In genomic region chr12:76961052-76961931, GRCm38 (mm10) we compare ENCODE assay signal across 8 mouse cellular contexts. TPM values are rescaled to one million over a fixed set of nuclear protein-coding genes. Genes with fewer than 3 reads are reported as not detected.
DNase-seq lines count a peak whose midpoint lies in the region; ATAC-seq and TF ChIP-seq lines count a peak whose summit lies in the region.

No protein-coding gene starts in this region.

- 8% methylated on average over 27 of the region's 45 CpGs for WGBS in kidney, embryonic 14.5 days
- 6% methylated on average over 45 of the region's 45 CpGs for WGBS in embryonic facial prominence, embryonic 10.5 days
- 8% methylated on average over 38 of the region's 45 CpGs for WGBS in hindbrain, postnatal 0 days
- WGBS in macrophage (ENCODE audit: missing documents) = 1% methylated on average over 45 of the region's 45 CpGs

- peaks cover 6% of the 10 kb centered on the region for H3K36me3 ChIP-seq in kidney, embryonic 14.5 days (ENCODE audit: control insufficient read depth, insufficient read depth, low read length)
- peaks cover 10 to 33% of the 10 kb centered on the region in 2 experiments for H3K36me3 ChIP-seq in MEL (ENCODE audit: control insufficient read depth in 1 of 2, insufficient read depth in 2 of 2, low read length in 2 of 2)
- peaks cover 36% of the 10 kb centered on the region for H3K36me3 ChIP-seq in embryonic facial prominence, embryonic 10.5 days (replicated peaks)
- H3K36me3 ChIP-seq in hindbrain, postnatal 0 days (ENCODE audit: insufficient read depth, low read length) = peaks cover 5% of the 10 kb centered on the region
- no peaks in the 10 kb centered on the region for H3K36me3 ChIP-seq in macrophage (ENCODE audit: inconsistent target)

- peaks cover 5% of the 10 kb centered on the region; the same call in 1 of the 2 replicates for H3K4me1 ChIP-seq in kidney, embryonic 14.5 days (ENCODE audit: control insufficient read depth, insufficient read depth, low read length)
- H3K4me1 ChIP-seq in MEL (ENCODE audit: control insufficient read depth in 1 of 2, insufficient read depth in 2 of 2, low read length in 2 of 2) = peaks cover 6 to 18% of the 10 kb centered on the region in 2 experiments; a peak in 3 of 4 replicates
- H3K4me1 ChIP-seq in embryonic facial prominence, embryonic 10.5 days = peaks cover 27% of the 10 kb centered on the region
- peaks cover 14% of the 10 kb centered on the region for H3K4me1 ChIP-seq in hindbrain, postnatal 0 days (ENCODE audit: insufficient read depth, low read length)

- TF ChIP-seq EP300 in MEL (IDR thresholded peaks at IDR 0.05; ENCODE audit: low read depth in 1 of 2, low read length in 2 of 2) = no peak

- peak overlapping the region; percentile 89 for H3K4me2 ChIP-seq in kidney, embryonic 14.5 days (replicated peaks; ENCODE audit: low read depth, low read length)
- H3K4me2 ChIP-seq in hindbrain, postnatal 0 days (ENCODE audit: low read depth, low read length) = peak overlapping the region; percentile 62

- no peak for TF ChIP-seq RAD21 in MEL (IDR thresholded peaks at IDR 0.05; ENCODE audit: low read depth, low read length)

- H3K27ac ChIP-seq in kidney, embryonic 14.5 days (ENCODE audit: low read depth, low read length) = peak overlapping the region; percentile 47; the same call in 1 of the 2 replicates
- H3K27ac ChIP-seq in MEL (ENCODE audit: control insufficient read depth, low read depth, low read length) = peak overlapping the region; percentile 54
- peak overlapping the region; percentile 87 for H3K27ac ChIP-seq in embryonic facial prominence, embryonic 10.5 days (replicated peaks)
- H3K27ac ChIP-seq in hindbrain, postnatal 0 days = peak overlapping the region; percentile 87
- peak overlapping the region; percentile 78 for H3K27ac ChIP-seq in macrophage

- TF ChIP-seq POLR2A in MEL (IDR thresholded peaks at IDR 0.05; ENCODE audit: control insufficient read depth in 1 of 2, insufficient read depth in 1 of 2, low read depth in 1 of 2, low read length in 2 of 2, poor library complexity in 1 of 2) = peak in 1 of 2 experiments; percentile 40; a peak in 1 of 4 replicates

- no peak for TF ChIP-seq CTCF in MEL (IDR thresholded peaks at IDR 0.05 in 2 of 3, conservative IDR thresholded peaks at IDR 0.05 in 1 of 3; ENCODE audit: control insufficient read depth in 1 of 3, insufficient read depth in 1 of 3, low read depth in 2 of 3, low read length in 3 of 3, poor library complexity in 1 of 3, severe bottlenecking in 1 of 3)
- TF ChIP-seq CTCF in hindbrain, postnatal 0 days (IDR thresholded peaks at IDR 0.05; ENCODE audit: low read depth) = no peak

- H3K9me3 ChIP-seq in kidney, embryonic 14.5 days (ENCODE audit: control insufficient read depth, low read length) = no peaks in the 10 kb centered on the region
- no peaks in the 10 kb centered on the region for H3K9me3 ChIP-seq in MEL (replicated peaks; ENCODE audit: insufficient read depth, low read length)
- H3K9me3 ChIP-seq in embryonic facial prominence, embryonic 10.5 days = no peaks in the 10 kb centered on the region
- H3K9me3 ChIP-seq in hindbrain, postnatal 0 days (ENCODE audit: low read length) = no peaks in the 10 kb centered on the region

- H3K79me2 ChIP-seq in MEL (ENCODE audit: control insufficient read depth, insufficient read depth, low read length, poor library complexity) (peaks cover 47% of the 10 kb centered on the region), macrophage (ENCODE audit: inconsistent target) (peaks cover 52% of the 10 kb centered on the region)

- DNase-seq in kidney, adult 18-20 months = no peak
- DNase-seq in MEL (ENCODE audit: low read depth, low spot score) = peak; percentile 48
- no peak for DNase-seq in embryonic facial prominence, embryonic 10.5 days (ENCODE audit: low spot score)
- peak; percentile 18 for DNase-seq in hindbrain, postnatal 0 days (ENCODE audit: low spot score)
- no peak for DNase-seq in right cerebral cortex, postnatal 36 days (ENCODE audit: low spot score in 2 of 2)

- ATAC-seq in kidney, embryonic 14.5 days (ENCODE audit: low FRiP score, low TSS enrichment) = peak; percentile 45
- no peak; the same call in none of the 2 replicates for ATAC-seq in hindbrain, postnatal 0 days
- ATAC-seq in inflammation-experienced regulatory T-cells, adult 6 months = no peak

- H3K9ac ChIP-seq in kidney, embryonic 14.5 days (ENCODE audit: low read depth, low read length) = peak overlapping the region; percentile 82
- peak overlapping the region; percentile 93 for H3K9ac ChIP-seq in MEL (ENCODE audit: control insufficient read depth, low read depth, low read length, poor library complexity, severe bottlenecking)
- peak overlapping the region; percentile 94 for H3K9ac ChIP-seq in hindbrain, postnatal 0 days (replicated peaks; ENCODE audit: low read length)

- H3K4me3 ChIP-seq in kidney, embryonic 14.5 days (ENCODE audit: low read length) = peak overlapping the region; percentile 97
- H3K4me3 ChIP-seq in MEL (ENCODE audit: control insufficient read depth in 1 of 2, insufficient read depth in 1 of 2, low read depth in 2 of 2, low read length in 2 of 2) (peak overlapping the region; percentile 63 to 88), macrophage (ENCODE audit: inconsistent target) (peak overlapping the region; percentile 93)
- H3K4me3 ChIP-seq in embryonic facial prominence, embryonic 10.5 days = peak overlapping the region; percentile 96
- peak overlapping the region; percentile 99 for H3K4me3 ChIP-seq in hindbrain, postnatal 0 days (ENCODE audit: low read length)

- no peaks in the 10 kb centered on the region for H3K27me3 ChIP-seq in kidney, embryonic 14.5 days (ENCODE audit: control insufficient read depth, insufficient read depth, low read length)
- H3K27me3 ChIP-seq in MEL (ENCODE audit: control insufficient read depth in 1 of 2, insufficient read depth in 2 of 2, low read length in 2 of 2) = no peaks in the 10 kb centered on the region
- H3K27me3 ChIP-seq in embryonic facial prominence, embryonic 10.5 days (replicated peaks; ENCODE audit: low read depth, poor library complexity, severe bottlenecking) = no peaks in the 10 kb centered on the region
- H3K27me3 ChIP-seq in hindbrain, postnatal 0 days (ENCODE audit: insufficient read depth, low read length) = no peaks in the 10 kb centered on the region

TF ChIP-seq in MEL, 35 proteins besides CTCF, POLR2A, EP300 and RAD21:
- TF ChIP-seq ZKSCAN1 (IDR thresholded peaks at IDR 0.05; ENCODE audit: low read depth, low read length) (no peak), ZMIZ1 (IDR thresholded peaks at IDR 0.05; ENCODE audit: low read depth, low read length) (no peak), BHLHE40 (IDR thresholded peaks at IDR 0.05; ENCODE audit: borderline replicate concordance, low read depth, low read length) (no peak), UBTF (IDR thresholded peaks at IDR 0.05; ENCODE audit: borderline replicate concordance, insufficient read depth, low read depth, low read length) (0 out of 2 replicates have a peak, but pooled peaks have one; percentile 27), MAX (IDR thresholded peaks at IDR 0.05; ENCODE audit: low read length) (0 out of 2 replicates have a peak, but pooled peaks have one; percentile 7), JUND (IDR thresholded peaks at IDR 0.05; ENCODE audit: low read depth, low read length) (no peak), NRF1 (IDR thresholded peaks at IDR 0.05; ENCODE audit: insufficient read depth, low read depth, low read length, poor library complexity, severe bottlenecking) (no peak), HCFC1 (IDR thresholded peaks at IDR 0.05; ENCODE audit: low read depth, low read length) (0 out of 2 replicates have a peak, but pooled peaks have one; percentile 9), MAZ (IDR thresholded peaks at IDR 0.05; ENCODE audit: low read depth, low read length) (peak; percentile 53; the same call in 1 of the 2 replicates)

RNA-seq across cellular contexts. Expression of gene Max, which starts 0.7 kb away (rescaled TPM):
- 36.1 and 67.9 TPM in 2 replicates for polyA plus RNA-seq in kidney, embryonic 14.5 days (2014; fragmentation: Nextera tagmentation; extraction: Ambion mirVana)
- 44.9 and 48.2 TPM in 2 replicates for total RNA-seq in MEL (2012; rRNA removed)
- polyA plus RNA-seq in MEL (2012; ENCODE audit: insufficient read depth in 1 of 2, insufficient read length in 2 of 2, low read depth in 1 of 2, low replicate concordance in 2 of 2, missing spikeins in 1 of 2) (100 to 1,000 TPM; 164 to 356 TPM), macrophage (2018) (104 to 248 TPM (median 153 TPM) in 3 replicates)
- polyA plus RNA-seq in embryonic facial prominence, embryonic 10.5 days (2016; fragmentation: Nextera tagmentation; extraction: Ambion mirVana) = 9.8 and 13.1 TPM in 2 replicates
- total RNA-seq in hindbrain, postnatal 0 days (2014; rRNA removed) = 44.0 and 60.1 TPM in 2 replicates
- 18.2 TPM in 2 replicates for polyA plus RNA-seq in hindbrain, postnatal 0 days (2015; fragmentation: Nextera tagmentation; extraction: Ambion mirVana)
- total RNA-seq in macrophage (2018; cell fraction: chromatin; rRNA removed) = 100 to 1,000 TPM in 20 of 26 experiments, 10 to 100 TPM in 6; 45.8 to 392 (median 182) TPM
- total RNA-seq in macrophage (2018; cell fraction: cytosol; rRNA removed) = 100 to 1,000 TPM in 24 of 26 experiments, 10 to 100 TPM in 2; 91.4 to 232 (median 145) TPM
- 100 to 1,000 TPM in 20 of 26 experiments, 10 to 100 TPM in 6; 44.6 to 417 (median 172) TPM for total RNA-seq in macrophage (2018; cell fraction: nucleus; rRNA removed)
- 100 to 1,000 TPM in 1 of 3 experiments, 10 to 100 TPM in 2; 39.5 to 114 (median 83.1) TPM for polyA plus RNA-seq in inflammation-experienced regulatory T-cells, adult 6 months (2017; shearing (Covaris generic))

Comparison
In these comparisons a context has a peak if more than half of its experiments do, and no peak if none do; other contexts are left out.
1. DNase-seq: peak in MEL (single experiment) and hindbrain, postnatal 0 days (single experiment); none in kidney, adult 18-20 months (single experiment), embryonic facial prominence, embryonic 10.5 days (single experiment) and right cerebral cortex, postnatal 36 days (0 of 2).
2. Peak in every context shown above with its lines, with median percentiles within 50 percentile points of each other: H3K27ac ChIP-seq, H3K4me3 ChIP-seq and H3K9ac ChIP-seq.